Mouse (Mus musculus) heart, embryonic 13.5 days (tissue): ENCODE results near the gene Nim1k. TPM values are rescaled to one million over a fixed set of nuclear protein-coding genes. Genes with fewer than 3 reads are reported as not detected.
A peak's percentile ranks its signal among the peaks of the same experiment; 100 is the strongest.

Source experiments
- ATAC-seq: fragments of 200-750 bp; cut with Nextera tagmentation; 2 replicates; pipeline ENCODE4 v1.8.0; 2017; ENCODE audit warnings: moderate TSS enrichment; ENCODE audit not compliant: insufficient number of reproducible peaks, low FRiP score, low TSS enrichment; ENCODE audit errors: extremely low read depth
- H3K27ac ChIP-seq: fragments of 300-500 bp; sonication (generic); replicated peaks from 2 replicates; pipeline ENCODE4 v1.5.1; 2015; ENCODE audit warnings: moderate library complexity, mild to moderate bottlenecking, inconsistent platforms
- H3K27me3 ChIP-seq: fragments of 300-500 bp; sonication (generic); replicated peaks from 2 replicates; pipeline ENCODE4 v1.6.1; 2015; ENCODE audit warnings: mild to moderate bottlenecking, inconsistent platforms
- H3K36me3 ChIP-seq: fragments of 300-500 bp; sonication (generic); 2 replicates; pipeline ENCODE4 v1.6.1; 2015; ENCODE audit warnings: mild to moderate bottlenecking, inconsistent platforms
- H3K4me1 ChIP-seq: fragments of 300-500 bp; sonication (generic); 2 replicates; pipeline ENCODE4 v1.6.1; 2015; ENCODE audit warnings: inconsistent platforms
- H3K4me2 ChIP-seq: fragments of 300-500 bp; sonication (generic); 2 replicates; pipeline ENCODE4 v1.6.1; 2015; ENCODE audit warnings: inconsistent platforms, mild to moderate bottlenecking, moderate library complexity
- H3K4me3 ChIP-seq: fragments of 300-500 bp; sonication (generic); 2 replicates; pipeline ENCODE4 v1.5.1; 2015; ENCODE audit warnings: moderate library complexity, mild to moderate bottlenecking, inconsistent platforms
- H3K9ac ChIP-seq: fragments of 300-500 bp; sonication (generic); 2 replicates; pipeline ENCODE4 v1.6.1; 2015; ENCODE audit warnings: inconsistent platforms, mild to moderate bottlenecking, moderate library complexity
- H3K9me3 ChIP-seq: fragments of 300-500 bp; sonication (generic); 2 replicates; pipeline ENCODE4 v1.6.1; 2016; ENCODE audit warnings: inconsistent platforms
- WGBS: fragments of 180-500 bp; shearing (Covaris S2); methylation state at CpG from one replicate; pipeline ENCODE4 v1.1.7; 2015; ENCODE audit warnings: mixed read lengths; 5-methylcytosine and 5-hydroxymethylcytosine counted together
- polyA plus RNA-seq: library from polyadenylated mRNA; unstranded; fragments of >200 nt; fragmentation: Nextera tagmentation; extraction: Ambion mirVana; gene quantifications from 2 replicates; pipeline ENCODE4 v1.2.1, GENCODE M21; 2015

Gene Nim1k
- polyA plus RNA-seq: 0.50 and 0.53 TPM in 2 replicates

DNA sequence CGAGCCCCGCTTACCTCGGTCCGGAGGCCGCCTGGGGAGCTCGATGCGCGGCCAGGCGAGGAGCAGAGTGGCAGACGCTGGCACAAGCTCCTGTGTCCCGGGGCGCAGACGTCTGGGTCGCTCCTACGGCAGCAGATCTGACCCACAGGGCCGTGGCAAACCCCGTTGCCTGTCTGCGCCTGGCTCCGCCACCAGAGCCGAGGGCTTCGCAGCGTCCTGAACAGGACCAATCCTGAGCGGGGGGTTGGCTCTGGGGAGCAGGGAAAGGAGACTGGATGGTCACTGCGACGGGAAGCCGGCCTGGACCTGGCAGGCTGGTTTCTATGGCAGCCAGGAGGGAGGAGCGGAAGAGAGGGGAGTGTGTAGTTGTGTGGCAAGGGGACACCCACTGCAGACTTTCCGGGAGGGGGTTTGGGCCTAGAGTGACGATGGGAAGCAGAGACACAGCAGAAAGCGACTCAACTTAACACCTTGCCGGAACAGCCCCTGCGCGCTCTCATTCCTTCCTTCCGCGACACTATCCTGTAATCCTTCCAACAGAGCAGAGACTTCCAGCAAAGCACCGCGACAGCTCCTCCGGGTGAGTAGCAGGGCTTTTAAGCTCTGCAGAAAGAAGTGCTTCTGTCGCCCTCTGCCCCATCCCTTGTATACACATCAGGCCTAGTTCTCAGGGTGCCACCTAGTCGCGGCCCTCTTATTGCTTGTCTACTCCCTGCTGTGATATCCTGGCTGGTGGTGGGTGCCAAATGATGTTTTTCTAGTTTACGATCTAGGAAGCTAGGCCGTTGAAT lies at the start of gene Nim1k:
TSS of gene Nim1k (minus strand) at position 202 of the 791 bp plus-strand sequence.
- H3K4me3 ChIP-seq: peak within 1 kb of the TSS; percentile 70
- H3K9me3 ChIP-seq: no peaks in the 10 kb centered on the region
- peak within 1 kb of the TSS; percentile 84 for H3K9ac ChIP-seq
- peak within 1 kb of the TSS; percentile 98 for H3K4me2 ChIP-seq
- H3K27ac ChIP-seq: peak within 1 kb of the TSS; percentile 76
- H3K4me1 ChIP-seq: peaks cover 15% of the 10 kb centered on the region
- peaks cover 10% of the 10 kb centered on the region for H3K36me3 ChIP-seq
- peak; percentile 84 for ATAC-seq
- H3K27me3 ChIP-seq: no peaks in the 10 kb centered on the region
- WGBS: 1% methylated on average over 43 of the region's 43 CpGs

GRCm38 (mm10) chr13:119797656-119798055 lies 42.0 kb upstream of the Nim1k start:
- no peaks in the 10 kb centered on the region for H3K9me3 ChIP-seq
- no peak overlapping the region for H3K27ac ChIP-seq
- H3K4me1 ChIP-seq: no peaks in the 10 kb centered on the region
- no peaks in the 10 kb centered on the region for H3K27me3 ChIP-seq
- H3K36me3 ChIP-seq: no peaks in the 10 kb centered on the region
- WGBS: 49% methylated on average over 4 of the region's 4 CpGs
- H3K4me3 ChIP-seq: no peak overlapping the region
- ATAC-seq: no peak
- H3K4me2 ChIP-seq: no peak overlapping the region
- no peak overlapping the region for H3K9ac ChIP-seq

GRCm38 (mm10) chr13:119792791-119793404 lies 37.2 kb upstream of the Nim1k start:
- H3K9ac ChIP-seq: no peak overlapping the region
- H3K4me3 ChIP-seq: no peak overlapping the region
- peaks cover 19% of the 10 kb centered on the region for H3K4me1 ChIP-seq
- H3K27me3 ChIP-seq: no peaks in the 10 kb centered on the region
- H3K27ac ChIP-seq: no peak overlapping the region
- H3K9me3 ChIP-seq: no peaks in the 10 kb centered on the region
- no peak for ATAC-seq
- no peak overlapping the region for H3K4me2 ChIP-seq
- peaks cover 12% of the 10 kb centered on the region for H3K36me3 ChIP-seq
- 56% methylated on average over 5 of the region's 5 CpGs for WGBS

- 2% methylated on average over 18 of the region's 18 CpGs for WGBS
- Histone ChIP-seq H3K4me1 (peaks cover 19% of the 10 kb centered on the region), H3K9me3 (no peaks in the 10 kb centered on the region), H3K27me3 (no peaks in the 10 kb centered on the region), H3K4me2 (peak overlapping the region; percentile 91), H3K27ac (peak overlapping the region; percentile 98), H3K36me3 (peaks cover 24% of the 10 kb centered on the region), H3K4me3 (peak overlapping the region; percentile 89), H3K9ac (peak overlapping the region; percentile 97)
- no peak for ATAC-seq
These were observed 36.0 kb upstream of the Nim1k start for GRCm38 (mm10) chr13:119791580-119792135.

- H3K4me2 ChIP-seq: peak within 1 kb of the TSS; percentile 91
- H3K9ac ChIP-seq: peak within 1 kb of the TSS; percentile 97
- H3K4me3 ChIP-seq: peak within 1 kb of the TSS; percentile 89
- H3K27me3 ChIP-seq: no peaks in the 10 kb centered on the region
- H3K4me1 ChIP-seq: peaks cover 19% of the 10 kb centered on the region
- H3K27ac ChIP-seq: peak within 1 kb of the TSS; percentile 98
- peaks cover 29% of the 10 kb centered on the region for H3K36me3 ChIP-seq
- under 1% methylated on average over 58 of the region's 86 CpGs for WGBS
- no peaks in the 10 kb centered on the region for H3K9me3 ChIP-seq
- ATAC-seq: peak; percentile 98
These were observed 35.3 kb upstream of the Nim1k start, which contains the start of gene Zfp131 for GRCm38 (mm10) chr13:119790761-119791579. Gene Zfp131, minus strand, starts transcription at chr13:119790889.

- Histone ChIP-seq H3K9me3 (no peaks in the 10 kb centered on the region), H3K27me3 (no peaks in the 10 kb centered on the region), H3K36me3 (peaks cover 38% of the 10 kb centered on the region), H3K4me2 (peak overlapping the region; percentile 76), H3K4me1 (peaks cover 19% of the 10 kb centered on the region), H3K9ac (peak overlapping the region; percentile 97), H3K27ac (peak overlapping the region; percentile 98), H3K4me3 (peak overlapping the region; percentile 89)
- 1% methylated on average over 44 of the region's 66 CpGs for WGBS
- ATAC-seq: peak; percentile 65
These were observed 34.4 kb upstream of the Nim1k start for GRCm38 (mm10) chr13:119789851-119790717.

DNA sequence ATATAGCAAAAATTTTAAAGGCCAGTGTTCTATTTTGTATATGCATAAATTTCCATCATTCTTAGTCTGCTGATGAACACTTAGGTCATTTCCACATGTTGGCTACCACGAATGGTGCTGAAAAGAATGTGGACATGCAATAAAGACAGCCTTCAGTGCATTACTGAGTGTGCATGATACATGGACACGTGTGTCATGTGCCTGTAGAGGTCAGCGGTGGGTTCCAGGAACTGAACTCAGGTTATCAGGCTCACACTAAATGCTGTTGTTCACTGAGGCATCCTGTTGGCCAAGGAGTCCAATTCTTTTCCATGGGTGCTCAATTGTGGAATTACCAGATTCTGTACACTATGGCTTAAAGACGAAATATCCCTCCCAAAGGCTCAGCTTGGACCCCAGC lies 27.9 kb upstream of the Nim1k start:
- Histone ChIP-seq H3K4me2 (no peak overlapping the region), H3K27ac (no peak overlapping the region), H3K4me1 (peaks cover 1% of the 10 kb centered on the region), H3K4me3 (no peak overlapping the region), H3K9me3 (no peaks in the 10 kb centered on the region), H3K27me3 (no peaks in the 10 kb centered on the region), H3K9ac (no peak overlapping the region), H3K36me3 (peaks cover 93% of the 10 kb centered on the region)
- ATAC-seq: no peak
- WGBS: 79% methylated on average over 4 of the region's 4 CpGs

- H3K27ac ChIP-seq: no peak overlapping the region; the same call in 1 of the 2 replicates
- H3K4me2 ChIP-seq: no peak overlapping the region
- no peaks in the 10 kb centered on the region for H3K9me3 ChIP-seq
- H3K27me3 ChIP-seq: no peaks in the 10 kb centered on the region
- no peak overlapping the region for H3K4me3 ChIP-seq
- no peak overlapping the region for H3K9ac ChIP-seq
- H3K36me3 ChIP-seq: peaks cover 92% of the 10 kb centered on the region
- ATAC-seq: no peak
- 73% methylated on average over 6 of the region's 6 CpGs for WGBS
- H3K4me1 ChIP-seq: no peaks in the 10 kb centered on the region
These were observed 12.9 kb upstream of the Nim1k start for GRCm38 (mm10) chr13:119768541-119768940.

DNA sequence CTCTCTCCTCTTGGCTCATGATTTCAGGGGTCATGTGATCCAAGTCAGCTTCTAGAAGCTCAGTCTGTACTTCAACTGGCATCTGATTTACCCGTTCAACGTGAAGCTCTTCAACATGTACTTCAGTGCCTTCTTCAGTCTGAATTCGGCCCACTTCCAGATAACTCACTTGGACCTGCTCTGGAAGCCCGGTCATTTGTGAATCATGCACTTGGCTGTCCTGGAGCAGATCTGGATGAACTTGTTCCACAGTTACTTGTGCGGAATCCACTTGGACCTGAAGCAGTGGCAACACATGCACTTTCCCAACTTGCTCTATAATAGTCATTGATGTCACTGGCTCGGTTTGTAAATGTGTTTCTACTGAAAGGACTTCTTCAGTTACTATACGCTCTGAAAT lies 10.8 kb upstream of the Nim1k start:
- no peak for ATAC-seq
- H3K4me1 ChIP-seq: no peaks in the 10 kb centered on the region
- H3K4me3 ChIP-seq: no peak overlapping the region
- no peak overlapping the region for H3K9ac ChIP-seq
- H3K4me2 ChIP-seq: no peak overlapping the region
- H3K27ac ChIP-seq: no peak overlapping the region
- H3K27me3 ChIP-seq: no peaks in the 10 kb centered on the region
- no peaks in the 10 kb centered on the region for H3K9me3 ChIP-seq
- 89% methylated on average over 7 of the region's 7 CpGs for WGBS
- H3K36me3 ChIP-seq: peaks cover 88% of the 10 kb centered on the region

- Histone ChIP-seq H3K4me1 (peaks cover 15% of the 10 kb centered on the region), H3K9ac (no peak overlapping the region), H3K9me3 (no peaks in the 10 kb centered on the region), H3K27me3 (no peaks in the 10 kb centered on the region), H3K36me3 (peaks cover 20% of the 10 kb centered on the region), H3K27ac (no peak overlapping the region), H3K4me3 (peak overlapping the region; percentile 70; the same call in 1 of the 2 replicates), H3K4me2 (peak overlapping the region; percentile 98)
- 25% methylated on average over 5 of the region's 5 CpGs for WGBS
- ATAC-seq: no peak
These were observed 1.1 kb upstream of the Nim1k start for GRCm38 (mm10) chr13:119756831-119757230.
